Mouse (Mus musculus) C2C12 (cell line): ENCODE data around the gene Pigf.

ENCODE experiments used
- CEBPB ChIP-seq: IDR thresholded peaks from one replicate; pipeline ENCODE4 v1.6.1; 2011; ENCODE audit warnings: low read depth, mild to moderate bottlenecking, control low read depth, moderate library complexity
- CTCF ChIP-seq: IDR thresholded peaks from one replicate; pipeline ENCODE4 v1.5.1; 2011; ENCODE audit not compliant: control insufficient read depth, insufficient read depth, insufficient read length
- FOSL1 ChIP-seq: IDR thresholded peaks from one replicate; pipeline ENCODE4 v1.8.0; 2011; ENCODE audit warnings: mild to moderate bottlenecking, low read length; ENCODE audit not compliant: poor library complexity, insufficient read depth, severe bottlenecking
- MAX ChIP-seq: IDR thresholded peaks from one replicate; pipeline ENCODE4 v1.6.1; 2011; ENCODE audit warnings: mild to moderate bottlenecking, control low read depth
- MYOD1 ChIP-seq: IDR thresholded peaks from one replicate; pipeline ENCODE4 v1.6.1; 2011; ENCODE audit warnings: low read depth; ENCODE audit not compliant: control insufficient read depth, insufficient read length
- USF1 ChIP-seq: IDR thresholded peaks from one replicate; pipeline ENCODE4 v1.6.1; 2011; ENCODE audit warnings: low read depth, mild to moderate bottlenecking, control low read depth, moderate library complexity

DNA sequence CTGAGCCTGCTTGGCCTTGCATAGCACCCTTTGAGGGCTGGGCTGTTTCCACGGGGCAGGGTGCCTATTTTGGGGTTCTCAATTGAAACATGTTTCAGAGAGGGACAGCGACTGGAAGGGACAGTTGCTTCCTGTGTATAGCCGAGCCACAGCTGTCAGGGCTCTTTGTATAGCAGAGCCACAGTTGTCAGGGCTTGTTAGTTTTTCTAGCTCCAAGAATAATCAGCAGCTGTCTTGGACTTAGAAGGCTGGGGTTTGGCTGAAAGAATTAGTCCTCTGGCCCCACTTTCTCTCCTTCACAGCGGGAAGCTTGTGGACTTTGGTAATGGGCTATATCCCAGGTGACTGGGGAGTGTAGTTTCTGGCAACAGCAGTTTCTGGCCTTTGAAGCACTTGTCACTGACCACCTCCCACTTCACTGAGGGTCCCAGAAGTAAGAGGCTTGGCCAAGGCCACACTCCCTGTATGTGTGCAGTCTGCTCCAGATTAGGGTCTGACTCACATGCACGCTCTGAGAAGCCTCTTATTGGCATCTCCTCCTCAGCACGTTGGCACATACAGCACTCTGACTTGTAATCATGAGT is 36.5 kb downstream of the Pigf start:
- TF ChIP-seq USF1 (no peak), CTCF (no peak), MYOD1 (no peak), MAX (no peak), CEBPB (no peak), FOSL1 (no peak)
